Mouse (Mus musculus) C2C12 (cell line): ENCODE data around the gene Chrdl2. TPM values are rescaled to one million over a fixed set of nuclear protein-coding genes. Genes with fewer than 3 reads are reported as not detected.

ENCODE experiments used
- H3K27me3 ChIP-seq: one replicate; pipeline ENCODE4 v1.6.1; 2011; ENCODE audit not compliant: control insufficient read depth, insufficient read depth, insufficient read length
- H3K36me3 ChIP-seq: one replicate; pipeline ENCODE4 v1.6.1; 2011; ENCODE audit not compliant: control insufficient read depth, insufficient read depth
- H3K4me3 ChIP-seq: one replicate; pipeline ENCODE4 v1.5.1; 2011; ENCODE audit warnings: mild to moderate bottlenecking, control low read depth; ENCODE audit not compliant: poor library complexity, insufficient read depth, severe bottlenecking
- H3K79me2 ChIP-seq: one replicate; pipeline ENCODE4 v1.6.1; 2011; ENCODE audit not compliant: control insufficient read depth, insufficient read depth
- H3K79me3 ChIP-seq: one replicate; pipeline ENCODE4 v1.6.1; 2011; ENCODE audit warnings: low read depth, control low read depth
- H3ac ChIP-seq: one replicate; pipeline ENCODE3; 2011; ENCODE audit warnings: low read depth; ENCODE audit not compliant: control insufficient read depth, insufficient read length
- CEBPB ChIP-seq: IDR thresholded peaks from one replicate; pipeline ENCODE4 v1.6.1; 2011; ENCODE audit warnings: low read depth, mild to moderate bottlenecking, control low read depth, moderate library complexity
- CTCF ChIP-seq: IDR thresholded peaks from one replicate; pipeline ENCODE4 v1.5.1; 2011; ENCODE audit not compliant: control insufficient read depth, insufficient read depth, insufficient read length
- FOSL1 ChIP-seq: IDR thresholded peaks from one replicate; pipeline ENCODE4 v1.8.0; 2011; ENCODE audit warnings: mild to moderate bottlenecking, low read length; ENCODE audit not compliant: poor library complexity, insufficient read depth, severe bottlenecking
- MAX ChIP-seq: IDR thresholded peaks from one replicate; pipeline ENCODE4 v1.6.1; 2011; ENCODE audit warnings: mild to moderate bottlenecking, control low read depth
- MYOD1 ChIP-seq: IDR thresholded peaks from one replicate; pipeline ENCODE4 v1.6.1; 2011; ENCODE audit warnings: low read depth; ENCODE audit not compliant: control insufficient read depth, insufficient read length
- MYOG ChIP-seq: IDR thresholded peaks from one replicate; pipeline ENCODE4 v1.6.1; 2011; ENCODE audit not compliant: control insufficient read depth, insufficient read length; ENCODE audit errors: extremely low read depth
- USF1 ChIP-seq: IDR thresholded peaks from one replicate; pipeline ENCODE4 v1.6.1; 2011; ENCODE audit warnings: low read depth, mild to moderate bottlenecking, control low read depth, moderate library complexity
- polyA plus RNA-seq: library from polyadenylated mRNA; unstranded; fragments of >200 nt; fragmentation: generic; extraction: Trizol; gene quantifications from one replicate; pipeline ENCODE4 v1.2.1, GENCODE M21; 2012; ENCODE audit warnings: missing spikeins

Gene Chrdl2
- polyA plus RNA-seq, 1 experiment, result not detected

- no peak for TF ChIP-seq MYOG
- no peak for TF ChIP-seq CTCF
- no peak for TF ChIP-seq MAX
- no peak for TF ChIP-seq CEBPB
- TF ChIP-seq MYOD1, result no peak
- no peak for TF ChIP-seq FOSL1
- TF ChIP-seq USF1, result no peak
- Histone ChIP-seq H3K27me3 (no peaks in the 10 kb centered on the region), H3ac (no peak overlapping the region), H3K4me3 (no peak overlapping the region), H3K79me2 (peaks cover 92% of the 10 kb centered on the region), H3K79me3 (peaks cover 61% of the 10 kb centered on the region), H3K36me3 (no peaks in the 10 kb centered on the region)
Observed at GRCm38 (mm10) chr7:99974208-99974970, 31.6 kb upstream of the Chrdl2 start.

GRCm38 (mm10) chr7:99975819-99976575 lies 30.0 kb upstream of the Chrdl2 start:
- H3K27me3 ChIP-seq, result no peaks in the 10 kb centered on the region
- H3K79me3 ChIP-seq, result peaks cover 58% of the 10 kb centered on the region
- no peaks in the 10 kb centered on the region for H3K36me3 ChIP-seq
- no peak for TF ChIP-seq MYOD1
- no peak for TF ChIP-seq MYOG
- TF ChIP-seq FOSL1, result no peak
- no peak for TF ChIP-seq USF1
- no peak for TF ChIP-seq CEBPB
- H3ac ChIP-seq, result no peak overlapping the region
- H3K4me3 ChIP-seq, result no peak overlapping the region
- H3K79me2 ChIP-seq, result peaks cover 89% of the 10 kb centered on the region

- TF ChIP-seq USF1, result no peak
- TF ChIP-seq MYOD1, result no peak
- TF ChIP-seq MAX, result no peak
- no peak for TF ChIP-seq MYOG
- no peak for TF ChIP-seq FOSL1
- TF ChIP-seq CTCF, result no peak
- TF ChIP-seq CEBPB, result no peak
- Histone ChIP-seq H3K36me3 (no peaks in the 10 kb centered on the region), H3ac (no peak overlapping the region), H3K4me3 (no peak overlapping the region), H3K79me3 (peaks cover 49% of the 10 kb centered on the region), H3K27me3 (no peaks in the 10 kb centered on the region), H3K79me2 (peaks cover 70% of the 10 kb centered on the region)
Observed at GRCm38 (mm10) chr7:99978041-99978440, 27.9 kb upstream of the Chrdl2 start.

GRCm38 (mm10) chr7:99979081-99979480 lies 26.9 kb upstream of the Chrdl2 start:
- peaks cover 59% of the 10 kb centered on the region for H3K79me2 ChIP-seq
- H3ac ChIP-seq, result peak overlapping the region; percentile 33
- no peaks in the 10 kb centered on the region for H3K36me3 ChIP-seq
- peak overlapping the region; percentile 65 for H3K4me3 ChIP-seq
- peaks cover 45% of the 10 kb centered on the region for H3K79me3 ChIP-seq
- no peaks in the 10 kb centered on the region for H3K27me3 ChIP-seq
- TF ChIP-seq MYOG (no peak), USF1 (no peak), MAX (no peak), CTCF (no peak), FOSL1 (no peak), CEBPB (no peak), MYOD1 (no peak)

- H3K4me3 ChIP-seq, result peak overlapping the region; percentile 65
- H3K79me2 ChIP-seq, result peaks cover 54% of the 10 kb centered on the region
- no peaks in the 10 kb centered on the region for H3K36me3 ChIP-seq
- TF ChIP-seq USF1 (no peak), CEBPB (no peak), CTCF (no peak), MYOD1 (no peak), MYOG (no peak), FOSL1 (no peak), MAX (no peak)
- peaks cover 40% of the 10 kb centered on the region for H3K79me3 ChIP-seq
- H3K27me3 ChIP-seq, result no peaks in the 10 kb centered on the region
- peak overlapping the region; percentile 91 for H3ac ChIP-seq
Observed at GRCm38 (mm10) chr7:99979546-99980131, 26.3 kb upstream of the Chrdl2 start.
